Mouse (Mus musculus) heart, postnatal 0 days (tissue): ENCODE measurements around the gene Esf1. TPM values are rescaled to one million over a fixed set of nuclear protein-coding genes. Genes with fewer than 3 reads are reported as not detected.

ENCODE experiments used
- ATAC-seq: fragments of 200-750 bp; cut with Nextera tagmentation; 2 replicates; pipeline ENCODE4 v1.8.0; 2017; ENCODE audit warnings: low read depth, moderate number of reproducible peaks, moderate library complexity; ENCODE audit not compliant: insufficient read depth
- DNase-seq: peaks from one replicate; pipeline ENCODE4 v3.0.0-alpha.2; 2016; ENCODE audit warnings: low spot score
- H3K27ac ChIP-seq: fragments of 300-500 bp; sonication (generic); 2 replicates; pipeline ENCODE4 v1.5.1; 2014; ENCODE audit warnings: low read depth, mild to moderate bottlenecking
- H3K27me3 ChIP-seq: fragments of 300-500 bp; sonication (generic); 2 replicates; pipeline ENCODE4 v1.6.1; 2014; ENCODE audit warnings: low read length, mixed read lengths; ENCODE audit not compliant: control insufficient read depth, insufficient read depth
- H3K36me3 ChIP-seq: fragments of 300-500 bp; sonication (generic); replicated peaks from 2 replicates; pipeline ENCODE4 v1.6.1; 2014; ENCODE audit warnings: low read length, mixed read lengths; ENCODE audit not compliant: control insufficient read depth, insufficient read depth
- H3K4me1 ChIP-seq: fragments of 300-500 bp; sonication (generic); 2 replicates; pipeline ENCODE4 v1.6.1; 2014; ENCODE audit warnings: antibody characterized with exemption; ENCODE audit not compliant: control insufficient read depth, insufficient read depth
- H3K4me2 ChIP-seq: fragments of 300-500 bp; sonication (generic); 2 replicates; pipeline ENCODE4 v1.6.1; 2014; ENCODE audit warnings: low read depth, mild to moderate bottlenecking, low read length, moderate library complexity
- H3K4me3 ChIP-seq: fragments of 300-500 bp; sonication (generic); 2 replicates; pipeline ENCODE4 v1.5.1; 2014; ENCODE audit warnings: low read depth, low read length
- H3K9ac ChIP-seq: fragments of 300-500 bp; sonication (generic); replicated peaks from 2 replicates; pipeline ENCODE4 v1.6.1; 2014; ENCODE audit warnings: low read depth, low read length, mixed read lengths
- H3K9me3 ChIP-seq: fragments of 300-500 bp; sonication (generic); replicated peaks from 2 replicates; pipeline ENCODE4 v1.6.1; 2016; ENCODE audit warnings: low read length; ENCODE audit not compliant: control insufficient read depth
- CTCF ChIP-seq: IDR thresholded peaks from 2 replicates; pipeline ENCODE4 v1.5.1; 2016; ENCODE audit warnings: antibody characterized with exemption, control low read depth, low read depth
- EP300 ChIP-seq: IDR thresholded peaks from 2 replicates; pipeline ENCODE4 v1.6.1; 2016; ENCODE audit warnings: antibody characterized with exemption, low read depth
- WGBS: fragments of 180-500 bp; shearing (Covaris S2); extraction: QIAGEN DNeasy Blood & Tissue Kit; methylation state at CpG from one replicate; pipeline ENCODE4 v1.1.7; 2014; 5-methylcytosine and 5-hydroxymethylcytosine counted together
- polyA plus RNA-seq: library from polyadenylated mRNA; unstranded; fragments of >200 nt; fragmentation: Nextera tagmentation; extraction: Ambion mirVana; gene quantifications from 2 replicates; pipeline ENCODE4 v1.2.1, GENCODE M21; 2015
- total RNA-seq: library from RNA; depleted of rRNA; stranded (reverse); fragments of >200 nt; gene quantifications from 2 replicates; pipeline ENCODE4 v1.2.3, GENCODE M21; 2014; ENCODE audit warnings: low replicate concordance; rRNA removed

Esf1 gene
- total and polyA plus RNA-seq, 2 experiments from 2014 or later = 2.9 to 12.9 TPM

DNA sequence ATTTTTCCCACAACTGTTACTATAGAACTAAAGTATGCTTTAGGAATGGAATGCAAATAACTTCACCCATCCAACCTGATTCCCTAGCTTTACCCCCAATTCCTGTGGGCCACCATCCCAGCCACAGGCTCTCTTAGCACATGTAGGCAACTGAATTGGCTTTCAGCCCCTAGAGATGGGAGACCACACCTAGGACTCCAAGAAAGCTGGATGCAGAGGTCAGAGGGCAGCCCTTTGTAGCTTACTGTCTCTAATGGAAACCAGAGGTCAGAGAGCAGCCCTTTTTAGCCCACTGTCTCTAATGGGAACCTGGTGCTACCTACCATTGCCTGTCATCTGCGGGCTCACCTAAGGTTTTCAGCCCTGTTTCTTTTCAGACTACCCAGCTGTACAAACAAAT is 92.9 kb downstream of the Esf1 start:
- Histone ChIP-seq H3K9ac (no peak overlapping the region), H3K27me3 (no peaks in the 10 kb centered on the region), H3K27ac (no peak overlapping the region), H3K9me3 (no peaks in the 10 kb centered on the region), H3K4me3 (no peak overlapping the region), H3K36me3 (no peaks in the 10 kb centered on the region), H3K4me1 (no peaks in the 10 kb centered on the region), H3K4me2 (no peak overlapping the region)
- 13% methylated on average over 1 of the region's 1 CpGs for whole genome bisulfite sequencing
- DNase-seq (no peak), ATAC-seq (no peak)
- no peak for TF ChIP-seq EP300
- no peak for TF ChIP-seq CTCF

DNA sequence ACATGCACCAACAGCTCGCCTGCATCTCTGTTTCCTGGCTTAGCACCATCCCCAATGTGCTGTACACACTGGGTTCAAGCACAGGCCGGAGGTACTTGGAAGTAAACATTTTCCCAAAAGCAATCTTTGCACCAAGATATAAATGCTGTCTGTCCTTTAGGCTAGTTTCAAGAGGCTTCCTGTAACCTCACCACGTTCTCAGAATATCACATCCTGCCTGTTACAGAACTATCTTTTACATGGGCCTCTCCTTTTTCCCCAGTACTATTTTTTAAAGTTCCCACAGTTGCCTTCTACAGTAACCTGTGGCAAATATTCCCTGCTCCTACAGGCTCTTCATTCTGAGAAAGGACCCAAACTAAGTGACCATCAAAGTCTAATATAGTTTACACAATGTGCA is 95.2 kb downstream of the Esf1 start:
- Histone ChIP-seq H3K4me3 (no peak overlapping the region), H3K4me2 (no peak overlapping the region), H3K9me3 (no peaks in the 10 kb centered on the region), H3K4me1 (no peaks in the 10 kb centered on the region), H3K27me3 (no peaks in the 10 kb centered on the region), H3K36me3 (no peaks in the 10 kb centered on the region), H3K27ac (no peak overlapping the region), H3K9ac (no peak overlapping the region)
- DNase-seq = no peak
- TF ChIP-seq EP300 (no peak), CTCF (no peak)
- 51% methylated on average over 3 of the region's 3 CpGs for WGBS
- no peak for ATAC-seq

Other genes with a start within 250 kb of the Esf1 start
- 1.2 and 4.9 TPM in 2 replicates for gene Tasp1, start 103.8 kb downstream of the Esf1 start, total RNA-seq
- gene Tasp1, start 103.8 kb downstream of the Esf1 start, polyA plus RNA-seq = 9.6 and 10.7 TPM in 2 replicates
- not detected in 2 replicates for gene Gm17374, start 18.5 kb downstream of the Esf1 start, total RNA-seq
- gene Gm17374, start 18.5 kb downstream of the Esf1 start, polyA plus RNA-seq = not detected in 2 replicates
- gene Ndufaf5, start 85 bp upstream of the Esf1 start, total RNA-seq = 17.0 and 17.1 TPM in 2 replicates
- gene Ndufaf5, start 85 bp upstream of the Esf1 start, polyA plus RNA-seq = 33.4 and 35.1 TPM in 2 replicates
- not detected in 2 replicates for gene Sel1l2, start 219.1 kb upstream of the Esf1 start, total RNA-seq
- not detected in 2 replicates for gene Sel1l2, start 219.1 kb upstream of the Esf1 start, polyA plus RNA-seq
- 5.5 and 11.8 TPM in 2 replicates for gene Macrod2, start 224.7 kb upstream of the Esf1 start, total RNA-seq
- gene Macrod2, start 224.7 kb upstream of the Esf1 start, polyA plus RNA-seq = 17.4 and 18.4 TPM in 2 replicates